Mouse (Mus musculus): ENCODE data around the gene Ap1s3.

- TF ChIP-seq EP300 (IDR thresholded peaks at IDR 0.05; ENCODE audit: low read depth) = no peak
- no peak for TF ChIP-seq CTCF (IDR thresholded peaks at IDR 0.05; ENCODE audit: low read depth)
Observed at GRCm38 (mm10) chr1:79639107-79639506, 32.7 kb downstream of the Ap1s3 start.

All from liver, postnatal 0 days (tissue).